Mouse (Mus musculus) stomach, embryonic 16.5 days (tissue): ENCODE measurements around the gene Gm12830. TPM values are rescaled to one million over a fixed set of nuclear protein-coding genes. Genes with fewer than 3 reads are reported as not detected.

Experiments used
- ATAC-seq: fragments of 200-750 bp; cut with Nextera tagmentation; 2 replicates; pipeline ENCODE4 v1.8.0; 2017; ENCODE audit warnings: moderate number of reproducible peaks, moderate TSS enrichment; ENCODE audit not compliant: insufficient read depth, low FRiP score
- H3K27ac ChIP-seq: fragments of 300-500 bp; sonication (generic); 2 replicates; pipeline ENCODE4 v1.5.1; 2014; ENCODE audit warnings: low read length
- H3K27me3 ChIP-seq: fragments of 300-500 bp; sonication (generic); 2 replicates; pipeline ENCODE4 v1.6.1; 2014; ENCODE audit warnings: low read length, control low read depth, mixed read lengths; ENCODE audit not compliant: control insufficient read depth, insufficient read depth
- H3K36me3 ChIP-seq: fragments of 300-500 bp; sonication (generic); 2 replicates; pipeline ENCODE4 v1.6.1; 2014; ENCODE audit warnings: low read length; ENCODE audit not compliant: control insufficient read depth, insufficient read depth
- H3K4me1 ChIP-seq: fragments of 300-500 bp; sonication (generic); 2 replicates; pipeline ENCODE4 v1.6.1; 2014; ENCODE audit warnings: low read length, control low read depth, mixed read lengths; ENCODE audit not compliant: control insufficient read depth, insufficient read depth
- H3K4me2 ChIP-seq: fragments of 300-500 bp; sonication (generic); 2 replicates; pipeline ENCODE4 v1.6.1; 2014; ENCODE audit warnings: low read depth, low read length, mixed read lengths
- H3K4me3 ChIP-seq: fragments of 300-500 bp; sonication (generic); replicated peaks from 2 replicates; pipeline ENCODE4 v1.5.1; 2014; ENCODE audit warnings: mild to moderate bottlenecking, low read length
- H3K9ac ChIP-seq: fragments of 300-500 bp; sonication (generic); 2 replicates; pipeline ENCODE4 v1.6.1; 2014; ENCODE audit warnings: low read length
- H3K9me3 ChIP-seq: fragments of 300-500 bp; sonication (generic); replicated peaks from 2 replicates; pipeline ENCODE4 v1.6.1; 2016; ENCODE audit warnings: low read length, control low read depth; ENCODE audit not compliant: control insufficient read depth
- WGBS: fragments of 180-500 bp; shearing (Covaris S2); extraction: QIAGEN DNeasy Blood & Tissue Kit; methylation state at CpG from one replicate; pipeline ENCODE4 v1.1.7; 2014; 5-methylcytosine and 5-hydroxymethylcytosine counted together
- polyA plus RNA-seq: library from polyadenylated mRNA; unstranded; fragments of >200 nt; fragmentation: Nextera tagmentation; extraction: Ambion mirVana; gene quantifications from 2 replicates; pipeline ENCODE4 v1.2.1, GENCODE M21; 2015

The Gm12830 gene
- polyA plus RNA-seq, 1 experiment from 2014 or later, result not detected

DNA sequence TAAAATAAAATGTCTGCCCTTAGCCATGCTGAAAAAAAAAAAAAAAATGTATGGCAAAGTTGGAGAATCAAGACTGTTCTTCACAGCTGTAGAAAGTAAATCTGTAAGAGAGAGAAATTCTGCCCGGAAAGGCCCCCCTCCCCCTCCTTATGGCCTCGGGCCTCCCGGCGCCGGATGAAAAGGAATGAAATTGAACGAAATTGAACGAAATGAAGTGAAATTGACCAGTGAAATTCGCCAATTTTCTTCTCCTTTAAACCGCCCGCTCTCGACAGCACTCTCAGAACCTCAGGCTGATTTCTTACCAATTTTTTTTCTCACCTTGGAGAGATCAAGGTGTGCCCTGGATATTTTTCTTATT lies 81.9 kb downstream of the Gm12830 start:
- H3K27me3 ChIP-seq, result peaks cover 91% of the 10 kb centered on the region
- H3K4me3 ChIP-seq, result no peak overlapping the region
- H3K9me3 ChIP-seq, result no peaks in the 10 kb centered on the region
- H3K27ac ChIP-seq, result no peak overlapping the region
- H3K36me3 ChIP-seq, result no peaks in the 10 kb centered on the region
- WGBS, result 5% methylated on average over 11 of the region's 11 CpGs
- H3K4me1 ChIP-seq, result 0 out of 2 replicates have a peak, but pooled peaks cover 2% of the 10 kb centered on the region
- no peak overlapping the region for H3K4me2 ChIP-seq
- ATAC-seq, result no peak
- no peak overlapping the region for H3K9ac ChIP-seq

DNA sequence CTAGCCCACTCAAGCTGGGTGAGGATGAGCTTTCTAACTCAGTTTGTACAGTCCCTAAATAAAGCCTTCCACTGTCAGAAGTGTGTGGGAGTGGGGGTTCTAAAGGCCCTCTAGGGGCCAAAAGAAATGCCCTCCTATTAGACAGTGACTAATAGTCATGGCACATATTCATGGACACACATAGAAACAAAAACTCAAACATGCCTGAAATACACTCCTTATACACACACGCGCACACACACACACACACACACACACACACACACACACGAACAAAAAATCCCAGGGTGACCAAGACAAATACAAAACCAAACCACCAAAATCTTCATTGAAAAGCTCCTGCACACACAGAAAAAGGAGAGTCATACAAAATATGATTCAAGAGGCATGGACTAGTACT lies 84.0 kb downstream of the Gm12830 start:
- H3K27ac ChIP-seq, result no peak overlapping the region
- no peaks in the 10 kb centered on the region for H3K36me3 ChIP-seq
- H3K9ac ChIP-seq, result no peak overlapping the region
- H3K4me3 ChIP-seq, result no peak overlapping the region
- 62% methylated on average over 3 of the region's 3 CpGs for whole genome bisulfite sequencing
- no peaks in the 10 kb centered on the region for H3K9me3 ChIP-seq
- no peak for ATAC-seq
- H3K27me3 ChIP-seq, result peaks cover 91% of the 10 kb centered on the region
- no peak overlapping the region for H3K4me2 ChIP-seq
- H3K4me1 ChIP-seq, result 0 out of 2 replicates have a peak, but pooled peaks cover 4% of the 10 kb centered on the region

Other genes with a start within 250 kb of the Gm12830 start
- gene Foxd2, start 87.2 kb downstream of the Gm12830 start, polyA plus RNA-seq, result not detected in 2 replicates
- gene Foxe3, start 104.3 kb downstream of the Gm12830 start, polyA plus RNA-seq, result not detected in 2 replicates
- gene Cmpk1, start 165.5 kb downstream of the Gm12830 start, polyA plus RNA-seq, result 121 and 123 TPM in 2 replicates
- gene Stil, start 178.4 kb downstream of the Gm12830 start, polyA plus RNA-seq, result 9.4 and 10.2 TPM in 2 replicates
- gene Tal1, start 234.7 kb downstream of the Gm12830 start, polyA plus RNA-seq, result 0.59 and 1.1 TPM in 2 replicates